Mouse (Mus musculus): ENCODE data around the gene Uqcrq.

Gene Uqcrq

GRCm38 (mm10) chr11:53430670-53431346 lies at the start of gene Uqcrq, which contains the start of gene Gdf9:
Uqcrq (minus strand) TSS chr11:53430831.
Gdf9 (plus strand) TSS chr11:53431023.
- in situ Hi-C loops (cut with MboI), result no loop called here

- in situ Hi-C loops (cut with MboI), result no loop called here
Measured at GRCm38 (mm10) chr11:53479783-53480301, 49.2 kb upstream of the Uqcrq start, which contains the start of the genes Gm9945 and Sowaha. Gm9945 (plus strand) TSS chr11:53480166. Sowaha (minus strand) TSS chr11:53480274.

GRCm38 (mm10) chr11:53479171-53479782 lies 48.6 kb upstream of the Uqcrq start:
- in situ Hi-C loops (cut with MboI), result no loop called here

GRCm38 (mm10) chr11:53478383-53479170 lies 47.9 kb upstream of the Uqcrq start:
- in situ Hi-C loops (cut with MboI), result no loop called here

GRCm38 (mm10) chr11:53477833-53478232 lies 47.2 kb upstream of the Uqcrq start:
- in situ Hi-C loops (cut with MboI), result no loop called here

GRCm38 (mm10) chr11:53475620-53476019 lies 45.0 kb upstream of the Uqcrq start:
- in situ Hi-C loops (cut with MboI), result no loop called here

- in situ Hi-C loops (cut with MboI), result no loop called here
Measured at GRCm38 (mm10) chr11:53472709-53473108, 42.1 kb upstream of the Uqcrq start.

GRCm38 (mm10) chr11:53469968-53470695 lies 39.5 kb upstream of the Uqcrq start, which contains the start of gene Gm9837:
Gm9837 (minus strand) TSS chr11:53470479.
- in situ Hi-C loops (cut with MboI), result no loop called here

GRCm38 (mm10) chr11:53469294-53469967 lies 38.8 kb upstream of the Uqcrq start:
- in situ Hi-C loops (cut with MboI), result no loop called here

GRCm38 (mm10) chr11:53466231-53466971 lies 35.8 kb upstream of the Uqcrq start:
- in situ Hi-C loops (cut with MboI), result no loop called here

GRCm38 (mm10) chr11:53463551-53464424 lies 33.2 kb upstream of the Uqcrq start:
- in situ Hi-C loops (cut with MboI), result no loop called here

- in situ Hi-C loops (cut with MboI), result no loop called here
Measured at GRCm38 (mm10) chr11:53461727-53462126, 31.1 kb upstream of the Uqcrq start.

GRCm38 (mm10) chr11:53460192-53460591 lies 29.6 kb upstream of the Uqcrq start:
- in situ Hi-C loops (cut with MboI), result no loop called here

- in situ Hi-C loops (cut with MboI), result no loop called here
Measured at GRCm38 (mm10) chr11:53458996-53459395, 28.4 kb upstream of the Uqcrq start.

- in situ Hi-C loops (cut with MboI), result no loop called here
Measured at GRCm38 (mm10) chr11:53457372-53457954, 26.8 kb upstream of the Uqcrq start.

- in situ Hi-C loops (cut with MboI), result no loop called here
Measured at GRCm38 (mm10) chr11:53456474-53457371, 26.1 kb upstream of the Uqcrq start, which contains the start of the genes Gm10447 and Shroom1. Gm10447 (minus strand) TSS chr11:53457110. Shroom1 (plus strand) TSS chr11:53457205.

- in situ Hi-C loops (cut with MboI), result no loop called here
Measured at GRCm38 (mm10) chr11:53453031-53453430, 22.4 kb upstream of the Uqcrq start.

GRCm38 (mm10) chr11:53452396-53452795 lies 21.8 kb upstream of the Uqcrq start:
- in situ Hi-C loops (cut with MboI), result no loop called here

All from mature B cell (primary cell).